Mouse (Mus musculus) lung, embryonic 14.5 days (tissue): ENCODE measurements around the gene Rap1gap2. TPM values are rescaled to one million over a fixed set of nuclear protein-coding genes. Genes with fewer than 3 reads are reported as not detected.

Experiments used
- ATAC-seq: fragments of 200-750 bp; cut with Nextera tagmentation; 2 replicates; pipeline ENCODE4 v1.8.0; 2017; ENCODE audit warnings: mild to moderate bottlenecking, moderate TSS enrichment, moderate library complexity; ENCODE audit not compliant: insufficient read depth
- DNase-seq: peaks from one replicate; pipeline ENCODE4 v3.0.0-alpha.2; 2015
- H3K27ac ChIP-seq: fragments of 300-500 bp; sonication (generic); 2 replicates; pipeline ENCODE4 v1.5.1; 2014; ENCODE audit warnings: low read depth, mild to moderate bottlenecking, moderate library complexity
- H3K27me3 ChIP-seq: fragments of 300-500 bp; sonication (generic); 2 replicates; pipeline ENCODE4 v1.6.1; 2014; ENCODE audit warnings: low read length, control low read depth; ENCODE audit not compliant: insufficient read depth
- H3K36me3 ChIP-seq: fragments of 300-500 bp; sonication (generic); 2 replicates; pipeline ENCODE4 v1.6.1; 2014; ENCODE audit warnings: control low read depth; ENCODE audit not compliant: insufficient read depth
- H3K4me1 ChIP-seq: fragments of 300-500 bp; sonication (generic); 2 replicates; pipeline ENCODE4 v1.6.1; 2014; ENCODE audit warnings: antibody characterized with exemption, control low read depth; ENCODE audit not compliant: insufficient read depth
- H3K4me2 ChIP-seq: fragments of 300-500 bp; sonication (generic); 2 replicates; pipeline ENCODE4 v1.6.1; 2014; ENCODE audit warnings: mild to moderate bottlenecking
- H3K4me3 ChIP-seq: fragments of 300-500 bp; sonication (generic); 2 replicates; pipeline ENCODE4 v1.5.1; 2014; ENCODE audit warnings: low read depth, low read length
- H3K9ac ChIP-seq: fragments of 300-500 bp; sonication (generic); 2 replicates; pipeline ENCODE4 v1.6.1; 2014
- H3K9me3 ChIP-seq: fragments of 300-500 bp; sonication (generic); 2 replicates; pipeline ENCODE4 v1.6.1; 2016; ENCODE audit warnings: low read depth, low read length, control low read depth
- CTCF ChIP-seq: IDR thresholded peaks from 2 replicates; pipeline ENCODE4 v1.5.1; 2016; ENCODE audit warnings: antibody characterized with exemption, low read depth
- WGBS: fragments of 180-500 bp; shearing (Covaris S2); extraction: QIAGEN DNeasy Blood & Tissue Kit; methylation state at CpG from one replicate; pipeline ENCODE4 v1.1.7; 2014; 5-methylcytosine and 5-hydroxymethylcytosine counted together
- polyA plus RNA-seq: library from polyadenylated mRNA; unstranded; fragments of >200 nt; fragmentation: Nextera tagmentation; extraction: Ambion mirVana; gene quantifications from 2 replicates; pipeline ENCODE4 v1.2.1, GENCODE M21; 2014

Rap1gap2 gene
- polyA plus RNA-seq, 1 experiment from 2014 or later = 2.6 TPM

GRCm38 (mm10) chr11:74421151-74421550, 189.6 kb downstream of the Rap1gap2 start:
- no peak overlapping the region for H3K9ac ChIP-seq
- H3K4me1 ChIP-seq = no peaks in the 10 kb centered on the region
- no peaks in the 10 kb centered on the region for H3K27me3 ChIP-seq
- ATAC-seq (no peak), DNase-seq (no peak)
- no peaks in the 10 kb centered on the region for H3K9me3 ChIP-seq
- no peak overlapping the region for H3K4me2 ChIP-seq
- H3K4me3 ChIP-seq = no peak overlapping the region
- WGBS = 66% methylated on average over 4 of the region's 4 CpGs
- no peak for TF ChIP-seq CTCF
- no peak overlapping the region for H3K27ac ChIP-seq
- no peaks in the 10 kb centered on the region for H3K36me3 ChIP-seq

- Histone ChIP-seq H3K36me3 (no peaks in the 10 kb centered on the region), H3K4me1 (no peaks in the 10 kb centered on the region), H3K27me3 (no peaks in the 10 kb centered on the region), H3K4me2 (no peak overlapping the region), H3K27ac (no peak overlapping the region), H3K9ac (no peak overlapping the region), H3K4me3 (no peak overlapping the region), H3K9me3 (no peaks in the 10 kb centered on the region)
- DNase-seq (no peak), ATAC-seq (no peak)
- 71% methylated on average over 4 of the region's 4 CpGs for WGBS
- TF ChIP-seq CTCF = no peak
Observed at GRCm38 (mm10) chr11:74419601-74420000, 191.1 kb downstream of the Rap1gap2 start.

- WGBS = 70% methylated on average over 12 of the region's 12 CpGs
- Histone ChIP-seq H3K27me3 (no peaks in the 10 kb centered on the region), H3K36me3 (no peaks in the 10 kb centered on the region), H3K27ac (no peak overlapping the region), H3K4me1 (peaks cover 5% of the 10 kb centered on the region; the same call in 1 of the 2 replicates), H3K4me2 (no peak overlapping the region), H3K9me3 (no peaks in the 10 kb centered on the region), H3K4me3 (no peak overlapping the region), H3K9ac (no peak overlapping the region)
- no peak for ATAC-seq
- no peak for DNase-seq
- no peak for TF ChIP-seq CTCF
Observed at GRCm38 (mm10) chr11:74415736-74416135, 195.0 kb downstream of the Rap1gap2 start.

GRCm38 (mm10) chr11:74414112-74414511, 196.6 kb downstream of the Rap1gap2 start:
- H3K4me1 ChIP-seq = peaks cover 22% of the 10 kb centered on the region
- DNase-seq (no peak), ATAC-seq (no peak)
- H3K4me2 ChIP-seq = no peak overlapping the region
- no peak for TF ChIP-seq CTCF
- no peak overlapping the region for H3K4me3 ChIP-seq
- no peaks in the 10 kb centered on the region for H3K36me3 ChIP-seq
- no peaks in the 10 kb centered on the region for H3K27me3 ChIP-seq
- H3K9me3 ChIP-seq = no peaks in the 10 kb centered on the region
- H3K9ac ChIP-seq = no peak overlapping the region
- 35% methylated on average over 9 of the region's 9 CpGs for WGBS
- no peak overlapping the region for H3K27ac ChIP-seq

GRCm38 (mm10) chr11:74413449-74413972, 197.2 kb downstream of the Rap1gap2 start:
- H3K4me2 ChIP-seq = no peak overlapping the region
- no peak overlapping the region for H3K9ac ChIP-seq
- no peaks in the 10 kb centered on the region for H3K9me3 ChIP-seq
- no peak overlapping the region for H3K4me3 ChIP-seq
- no peak for DNase-seq
- no peak overlapping the region for H3K27ac ChIP-seq
- ATAC-seq = no peak
- TF ChIP-seq CTCF = no peak
- peaks cover 26% of the 10 kb centered on the region for H3K4me1 ChIP-seq
- no peaks in the 10 kb centered on the region for H3K27me3 ChIP-seq
- WGBS = 49% methylated on average over 3 of the region's 3 CpGs
- H3K36me3 ChIP-seq = no peaks in the 10 kb centered on the region

GRCm38 (mm10) chr11:74412462-74412861, 198.3 kb downstream of the Rap1gap2 start:
- no peak for DNase-seq
- no peaks in the 10 kb centered on the region for H3K9me3 ChIP-seq
- WGBS = 79% methylated on average over 3 of the region's 3 CpGs
- no peaks in the 10 kb centered on the region for H3K36me3 ChIP-seq
- H3K27me3 ChIP-seq = no peaks in the 10 kb centered on the region
- no peak overlapping the region for H3K4me3 ChIP-seq
- H3K4me1 ChIP-seq = peaks cover 26% of the 10 kb centered on the region
- H3K4me2 ChIP-seq = no peak overlapping the region
- TF ChIP-seq CTCF = no peak
- H3K27ac ChIP-seq = no peak overlapping the region
- no peak overlapping the region for H3K9ac ChIP-seq
- no peak for ATAC-seq

- H3K4me2 ChIP-seq = no peak overlapping the region
- no peaks in the 10 kb centered on the region for H3K36me3 ChIP-seq
- DNase-seq (no peak), ATAC-seq (no peak)
- H3K9me3 ChIP-seq = no peaks in the 10 kb centered on the region
- H3K4me1 ChIP-seq = peaks cover 26% of the 10 kb centered on the region
- H3K9ac ChIP-seq = no peak overlapping the region
- WGBS = 50% methylated on average over 3 of the region's 3 CpGs
- TF ChIP-seq CTCF = no peak
- no peaks in the 10 kb centered on the region for H3K27me3 ChIP-seq
- H3K27ac ChIP-seq = no peak overlapping the region
- no peak overlapping the region for H3K4me3 ChIP-seq
Observed at GRCm38 (mm10) chr11:74411943-74412342, 198.8 kb downstream of the Rap1gap2 start.
